Mouse (Mus musculus) R1 (cell line): ENCODE results near the gene Cuta.

Experiments used
- DNase-seq: peaks from one replicate; pipeline ENCODE4 v3.0.0-alpha.2; 2018; ENCODE audit warnings: low read depth, low spot score

Cuta gene

DNA sequence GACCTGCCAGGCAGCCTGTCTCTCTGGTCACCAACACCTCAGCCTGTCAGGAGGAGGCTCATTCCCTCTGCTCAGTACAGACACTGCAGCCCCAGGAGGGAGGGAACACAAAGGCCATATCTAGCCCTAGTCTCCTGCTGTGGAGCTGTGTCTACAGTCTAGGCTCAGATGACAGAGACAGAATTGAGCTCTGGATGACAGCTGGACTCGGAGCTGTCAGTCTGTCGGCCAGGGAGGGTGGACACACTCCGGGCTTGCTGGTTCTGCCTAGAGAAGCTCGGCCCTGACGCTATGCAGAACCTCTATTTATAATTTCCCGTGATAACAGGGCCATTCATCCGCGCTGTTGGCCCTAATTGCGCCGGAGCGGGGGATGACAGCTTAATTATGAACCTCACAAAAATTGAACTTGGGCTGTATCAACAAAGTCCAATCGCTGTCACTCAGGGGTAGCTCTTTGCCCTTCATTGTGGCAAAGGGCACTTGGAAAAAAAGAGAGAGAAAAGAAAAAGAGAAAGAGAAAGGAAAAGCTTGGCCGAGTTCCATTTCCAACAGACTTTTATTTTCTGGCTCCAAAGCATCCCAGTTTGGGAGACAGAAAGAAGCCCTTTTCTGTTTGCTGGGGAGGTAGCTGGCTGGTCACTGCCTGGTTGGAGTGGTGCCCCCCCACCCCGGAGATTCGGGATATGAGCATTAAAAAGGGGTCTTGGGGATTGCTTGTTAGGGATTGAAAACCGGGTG is 46.6 kb downstream of the Cuta start:
- DNase-seq: no peak

DNA sequence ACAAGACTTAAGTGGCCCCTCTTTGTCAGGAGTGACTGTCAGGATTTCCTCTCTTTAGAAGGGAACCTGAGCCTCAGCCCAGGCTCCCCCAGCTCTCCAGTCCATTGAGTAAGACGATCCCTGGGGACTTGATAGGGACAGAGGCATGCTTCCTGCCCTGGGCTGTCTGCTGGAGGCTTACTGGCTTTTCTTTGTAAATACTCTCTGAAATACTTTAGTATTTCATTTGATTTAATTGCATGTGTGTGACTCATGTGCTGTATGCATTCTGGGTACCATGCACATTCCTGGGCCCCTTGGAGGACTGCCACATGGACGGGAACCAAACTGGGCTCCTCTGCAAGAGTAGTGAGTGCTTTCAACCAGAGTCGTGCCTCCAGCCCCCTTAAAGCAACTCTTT is 51.4 kb downstream of the Cuta start:
- no peak for DNase-seq

GRCm38 (mm10) chr17:26886047-26886749 is 53.2 kb downstream of the Cuta start:
- DNase-seq: peak; percentile 87

DNA sequence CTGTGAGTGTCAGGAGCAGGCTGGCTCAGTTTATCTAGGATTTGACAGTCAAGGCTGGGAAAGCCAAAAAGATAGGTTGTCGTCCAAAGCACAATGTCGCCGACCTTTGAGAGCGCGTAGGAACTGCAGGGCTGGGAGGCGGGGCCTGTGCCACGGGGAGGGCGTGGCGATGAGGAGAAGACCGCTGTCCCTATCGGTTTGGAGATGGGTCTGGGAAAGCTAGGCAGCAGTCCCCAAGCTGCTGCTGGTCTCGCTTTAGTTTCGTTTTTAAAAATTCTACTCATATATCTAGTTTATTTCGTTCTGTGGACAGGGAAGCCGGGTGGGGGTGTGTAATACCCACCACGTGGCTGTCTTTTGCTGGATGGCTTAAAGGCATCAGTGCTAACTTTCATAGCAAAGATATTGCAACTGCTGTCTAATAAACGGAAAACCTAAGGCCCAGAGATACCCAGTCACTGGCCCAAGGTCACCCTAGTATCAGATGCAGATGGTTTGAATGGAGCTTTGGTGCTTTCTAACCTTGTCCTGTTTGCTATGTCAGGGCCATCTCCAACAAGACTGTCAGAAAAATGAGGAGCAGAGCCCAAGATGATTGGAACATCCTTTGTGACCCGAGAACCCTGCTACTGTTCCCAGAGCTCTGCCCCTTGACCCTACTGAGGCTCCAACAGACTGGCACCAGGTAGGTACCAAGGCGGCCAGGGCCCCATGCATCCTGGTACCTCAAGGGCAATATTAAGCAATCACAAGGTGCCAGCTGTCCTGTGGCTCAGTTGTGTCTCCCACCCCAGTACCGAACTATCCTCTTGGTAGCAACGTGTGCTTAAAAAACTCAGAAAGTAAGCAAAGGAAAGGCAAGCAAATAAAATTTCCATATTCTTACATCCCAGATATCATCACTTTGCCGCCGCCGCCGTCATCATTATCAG is 54.1 kb downstream of the Cuta start:
- peak; percentile 79 for DNase-seq
